Comparison of ENCODE assay signal across 15 mouse cellular contexts in genomic region chr17:85042419-85042818, GRCm38 (mm10). TPM values are rescaled to one million over a fixed set of nuclear protein-coding genes. Genes with fewer than 3 reads are reported as not detected.
DNase-seq lines count a peak whose midpoint lies in the region; ATAC-seq and TF ChIP-seq lines count a peak whose summit lies in the region.
"Had no signal": no experiment of that assay in that cellular context is flagged by ENCODE, and none has a peak within 500 bp of the region (broad histone marks: within the 10 kb centered on the region; RNA-seq: fewer than 3 reads in every experiment).

No protein-coding gene starts in this region.

- no peak for TF ChIP-seq CTCF in MEL (IDR thresholded peaks at IDR 0.05 in 2 of 3, conservative IDR thresholded peaks at IDR 0.05 in 1 of 3; ENCODE audit: control insufficient read depth in 1 of 3, insufficient read depth in 1 of 3, low read depth in 2 of 3, low read length in 3 of 3, poor library complexity in 1 of 3, severe bottlenecking in 1 of 3)
- no peak for TF ChIP-seq CTCF in liver, postnatal 0 days (IDR thresholded peaks at IDR 0.05; ENCODE audit: low read depth)

- H3K27ac ChIP-seq in MEL (ENCODE audit: control insufficient read depth, low read depth, low read length): no peak overlapping the region
- H3K27ac ChIP-seq in intestine, embryonic 16.5 days (ENCODE audit: low read length): peak overlapping the region; percentile 77
- H3K27ac ChIP-seq in kidney, embryonic 15.5 days: peak overlapping the region; percentile 82
- H3K27ac ChIP-seq in liver, postnatal 0 days (ENCODE audit: low read depth): peak overlapping the region; percentile 66
- H3K27ac ChIP-seq in forebrain, embryonic 16.5 days (ENCODE audit: low read length): no peak overlapping the region
- H3K27ac ChIP-seq: forebrain, embryonic 12.5 days; limb, embryonic 12.5 days; lung, embryonic 15.5 days; neural tube, embryonic 13.5 days had no signal

- no peak for ATAC-seq in intestine, embryonic 16.5 days
- ATAC-seq in kidney, embryonic 15.5 days (replicated peaks; ENCODE audit: low FRiP score): no peak
- no peak for ATAC-seq in liver, postnatal 0 days
- no peak for ATAC-seq in forebrain, embryonic 16.5 days

- H3K4me1 ChIP-seq in MEL (ENCODE audit: control insufficient read depth in 1 of 2, insufficient read depth in 2 of 2, low read length in 2 of 2): no peaks in the 10 kb centered on the region
- peaks cover 18% of the 10 kb centered on the region for H3K4me1 ChIP-seq in intestine, embryonic 16.5 days (ENCODE audit: control insufficient read depth, insufficient read depth, low read length)
- H3K4me1 ChIP-seq in kidney, embryonic 15.5 days: peaks cover 20% of the 10 kb centered on the region
- peaks cover 14% of the 10 kb centered on the region; the same call in 1 of the 2 replicates for H3K4me1 ChIP-seq in liver, postnatal 0 days (ENCODE audit: insufficient read depth)
- no peaks in the 10 kb centered on the region for H3K4me1 ChIP-seq in forebrain, embryonic 16.5 days (replicated peaks; ENCODE audit: control insufficient read depth, insufficient read depth, low read length)
- H3K4me1 ChIP-seq: forebrain, embryonic 12.5 days; limb, embryonic 12.5 days; lung, embryonic 15.5 days; neural tube, embryonic 13.5 days had no signal

- no peak overlapping the region for H3K4me2 ChIP-seq in intestine, embryonic 16.5 days (ENCODE audit: low read depth, low read length)
- H3K4me2 ChIP-seq in kidney, embryonic 15.5 days: no peak overlapping the region
- H3K4me2 ChIP-seq in liver, postnatal 0 days (ENCODE audit: low read depth, low read length): no peak overlapping the region
- no peak overlapping the region for H3K4me2 ChIP-seq in forebrain, embryonic 16.5 days (ENCODE audit: low read length)
- H3K4me2 ChIP-seq: forebrain, embryonic 12.5 days; limb, embryonic 12.5 days; lung, embryonic 15.5 days; neural tube, embryonic 13.5 days had no signal

- H3K27me3 ChIP-seq in MEL (ENCODE audit: control insufficient read depth in 1 of 2, insufficient read depth in 2 of 2, low read length in 2 of 2): no peaks in the 10 kb centered on the region
- no peaks in the 10 kb centered on the region for H3K27me3 ChIP-seq in intestine, embryonic 16.5 days (replicated peaks; ENCODE audit: control insufficient read depth, insufficient read depth, low read length)
- H3K27me3 ChIP-seq in kidney, embryonic 15.5 days: no peaks in the 10 kb centered on the region
- no peaks in the 10 kb centered on the region for H3K27me3 ChIP-seq in liver, postnatal 0 days (ENCODE audit: insufficient read depth, low read length)
- H3K27me3 ChIP-seq in forebrain, embryonic 16.5 days (replicated peaks; ENCODE audit: control insufficient read depth, insufficient read depth, low read length): no peaks in the 10 kb centered on the region
- H3K27me3 ChIP-seq: forebrain, embryonic 12.5 days; limb, embryonic 12.5 days; lung, embryonic 15.5 days; neural tube, embryonic 13.5 days had no signal

- no peaks in the 10 kb centered on the region for H3K79me2 ChIP-seq in MEL (ENCODE audit: control insufficient read depth, insufficient read depth, low read length, poor library complexity)

- DNase-seq in MEL (ENCODE audit: low read depth, low spot score): no peak
- no peak for DNase-seq in liver, postnatal 0 days
- no peak for DNase-seq in spleen, postnatal 10 days (ENCODE audit: low spot score in 2 of 2)
- DNase-seq in urinary bladder, postnatal 25 days (ENCODE audit: low spot score): no peak
- DNase-seq: adrenal gland, adult 8-10 months; cerebellum, postnatal 14 days; gastrocnemius, postnatal 14 days had no signal

- no peak overlapping the region for H3K4me3 ChIP-seq in MEL (ENCODE audit: control insufficient read depth in 1 of 2, insufficient read depth in 1 of 2, low read depth in 2 of 2, low read length in 2 of 2)
- H3K4me3 ChIP-seq in intestine, embryonic 16.5 days (ENCODE audit: low read length): no peak overlapping the region
- H3K4me3 ChIP-seq in kidney, embryonic 15.5 days (replicated peaks): no peak overlapping the region
- no peak overlapping the region for H3K4me3 ChIP-seq in liver, postnatal 0 days (ENCODE audit: low read depth, low read length)
- H3K4me3 ChIP-seq in forebrain, embryonic 16.5 days (replicated peaks; ENCODE audit: low read length): no peak overlapping the region
- H3K4me3 ChIP-seq: forebrain, embryonic 12.5 days; limb, embryonic 12.5 days; lung, embryonic 15.5 days; neural tube, embryonic 13.5 days had no signal

- TF ChIP-seq EP300 in MEL (IDR thresholded peaks at IDR 0.05; ENCODE audit: low read depth in 1 of 2, low read length in 2 of 2): no peak
- TF ChIP-seq EP300 in liver, postnatal 0 days (IDR thresholded peaks at IDR 0.05; ENCODE audit: low read depth): no peak

- no peaks in the 10 kb centered on the region for H3K9me3 ChIP-seq in MEL (replicated peaks; ENCODE audit: insufficient read depth, low read length)
- H3K9me3 ChIP-seq in intestine, embryonic 16.5 days (ENCODE audit: control insufficient read depth, low read length): no peaks in the 10 kb centered on the region
- no peaks in the 10 kb centered on the region for H3K9me3 ChIP-seq in kidney, embryonic 15.5 days (replicated peaks)
- H3K9me3 ChIP-seq in liver, postnatal 0 days (ENCODE audit: low read length): no peaks in the 10 kb centered on the region
- no peaks in the 10 kb centered on the region for H3K9me3 ChIP-seq in forebrain, embryonic 16.5 days (ENCODE audit: control insufficient read depth, low read length)
- H3K9me3 ChIP-seq: forebrain, embryonic 12.5 days; G1E; limb, embryonic 12.5 days; lung, embryonic 15.5 days; neural tube, embryonic 13.5 days had no signal

- WGBS in intestine, embryonic 16.5 days: 59% methylated on average over 6 of the region's 6 CpGs
- 57% methylated on average over 6 of the region's 6 CpGs for WGBS in kidney, embryonic 15.5 days
- WGBS in liver, postnatal 0 days (ENCODE audit: insufficient replicate concordance): 63% methylated on average over 6 of the region's 6 CpGs
- 80% methylated on average over 6 of the region's 6 CpGs for WGBS in forebrain, embryonic 16.5 days

- TF ChIP-seq RAD21 in MEL (IDR thresholded peaks at IDR 0.05; ENCODE audit: low read depth, low read length): no peak

- no peak for TF ChIP-seq POLR2A in MEL (IDR thresholded peaks at IDR 0.05; ENCODE audit: control insufficient read depth in 1 of 2, insufficient read depth in 1 of 2, low read depth in 1 of 2, low read length in 2 of 2, poor library complexity in 1 of 2)

- H3K36me3 ChIP-seq in MEL (ENCODE audit: control insufficient read depth in 1 of 2, insufficient read depth in 2 of 2, low read length in 2 of 2): no peaks in the 10 kb centered on the region
- no peaks in the 10 kb centered on the region for H3K36me3 ChIP-seq in intestine, embryonic 16.5 days (ENCODE audit: control insufficient read depth, insufficient read depth, low read length)
- H3K36me3 ChIP-seq in kidney, embryonic 15.5 days: no peaks in the 10 kb centered on the region
- no peaks in the 10 kb centered on the region for H3K36me3 ChIP-seq in liver, postnatal 0 days (replicated peaks; ENCODE audit: insufficient read depth, low read length)
- no peaks in the 10 kb centered on the region for H3K36me3 ChIP-seq in forebrain, embryonic 16.5 days (ENCODE audit: control insufficient read depth, insufficient read depth)
- H3K36me3 ChIP-seq: forebrain, embryonic 12.5 days; G1E; limb, embryonic 12.5 days; lung, embryonic 15.5 days; neural tube, embryonic 13.5 days had no signal

- H3K9ac ChIP-seq in MEL (ENCODE audit: control insufficient read depth, low read depth, low read length, poor library complexity, severe bottlenecking): no peak overlapping the region
- no peak overlapping the region for H3K9ac ChIP-seq in intestine, embryonic 16.5 days (ENCODE audit: low read depth, low read length)
- no peak overlapping the region for H3K9ac ChIP-seq in kidney, embryonic 15.5 days
- H3K9ac ChIP-seq in liver, postnatal 0 days (replicated peaks): no peak overlapping the region
- H3K9ac ChIP-seq in forebrain, embryonic 16.5 days (replicated peaks; ENCODE audit: low read depth, low read length): no peak overlapping the region
- H3K9ac ChIP-seq: forebrain, embryonic 12.5 days; limb, embryonic 12.5 days; lung, embryonic 15.5 days; neural tube, embryonic 13.5 days had no signal

TF ChIP-seq in MEL, 35 proteins besides CTCF, POLR2A, EP300 and RAD21:
- TF ChIP-seq ZC3H11A (IDR thresholded peaks at IDR 0.05; ENCODE audit: low read depth, low read length) (no peak), USF1 (IDR thresholded peaks at IDR 0.05; ENCODE audit: low read depth, low read length) (peak; percentile 20; the same call in 1 of the 2 replicates)

RNA-seq across cellular contexts. Expression of gene Slc3a1, which starts 14.2 kb away (rescaled TPM):
- total RNA-seq in MEL (2012; rRNA removed): 0.08 and 0.10 TPM in 2 replicates
- polyA plus RNA-seq in MEL (2012; ENCODE audit: insufficient read depth in 1 of 2, insufficient read length in 2 of 2, low read depth in 1 of 2, low replicate concordance in 2 of 2, missing spikeins in 1 of 2): under 1 TPM in 1 of 2 experiments, not detected in 1; 0.08 TPM
- polyA plus RNA-seq in intestine, embryonic 16.5 days (2015; fragmentation: Nextera tagmentation; extraction: Ambion mirVana): 72.2 and 109 TPM in 2 replicates
- polyA plus RNA-seq in kidney, embryonic 15.5 days (2015; fragmentation: Nextera tagmentation; extraction: Ambion mirVana): 11.1 and 13.1 TPM in 2 replicates
- polyA plus RNA-seq in liver, postnatal 0 days (2015; fragmentation: Nextera tagmentation; extraction: Ambion mirVana): 7.8 and 8.9 TPM in 2 replicates
- polyA plus RNA-seq in forebrain, embryonic 16.5 days (2015; fragmentation: Nextera tagmentation; extraction: Ambion mirVana): 0.22 and 0.27 TPM in 2 replicates
- total RNA-seq: gastrocnemius, postnatal 14 days had no signal
- polyA plus RNA-seq: G1E had no signal

RNA-seq across cellular contexts. Expression of gene Prepl, which starts 47.6 kb away (rescaled TPM):
- 12.2 and 12.6 TPM in 2 replicates for total RNA-seq in MEL (2012; rRNA removed)
- 10 to 100 TPM in 1 of 2 experiments, not detected in 1; 23.2 TPM for polyA plus RNA-seq in MEL (2012; ENCODE audit: insufficient read depth in 1 of 2, insufficient read length in 2 of 2, low read depth in 1 of 2, low replicate concordance in 2 of 2, missing spikeins in 1 of 2)
- polyA plus RNA-seq in intestine, embryonic 16.5 days (2015; fragmentation: Nextera tagmentation; extraction: Ambion mirVana): 26.4 and 29.8 TPM in 2 replicates
- 32.0 and 32.7 TPM in 2 replicates for polyA plus RNA-seq in kidney, embryonic 15.5 days (2015; fragmentation: Nextera tagmentation; extraction: Ambion mirVana)
- 4.5 and 4.6 TPM in 2 replicates for polyA plus RNA-seq in liver, postnatal 0 days (2015; fragmentation: Nextera tagmentation; extraction: Ambion mirVana)
- polyA plus RNA-seq in forebrain, embryonic 16.5 days (2015; fragmentation: Nextera tagmentation; extraction: Ambion mirVana): 76.9 and 85.1 TPM in 2 replicates

RNA-seq across cellular contexts. Expression of gene Camkmt, which starts 47.9 kb away (rescaled TPM):
- 1.6 and 2.2 TPM in 2 replicates for total RNA-seq in MEL (2012; rRNA removed)
- 1 to 10 TPM in 1 of 2 experiments, not detected in 1; 5.9 TPM for polyA plus RNA-seq in MEL (2012; ENCODE audit: insufficient read depth in 1 of 2, insufficient read length in 2 of 2, low read depth in 1 of 2, low replicate concordance in 2 of 2, missing spikeins in 1 of 2)
- polyA plus RNA-seq in intestine, embryonic 16.5 days (2015; fragmentation: Nextera tagmentation; extraction: Ambion mirVana): 15.3 and 16.4 TPM in 2 replicates
- polyA plus RNA-seq in kidney, embryonic 15.5 days (2015; fragmentation: Nextera tagmentation; extraction: Ambion mirVana): 13.8 and 15.4 TPM in 2 replicates
- 1.4 and 2.1 TPM in 2 replicates for polyA plus RNA-seq in liver, postnatal 0 days (2015; fragmentation: Nextera tagmentation; extraction: Ambion mirVana)
- 19.0 and 20.2 TPM in 2 replicates for polyA plus RNA-seq in forebrain, embryonic 16.5 days (2015; fragmentation: Nextera tagmentation; extraction: Ambion mirVana)

Comparison
In these comparisons a context has a peak if more than half of its experiments do, and no peak if none do; other contexts are left out.
1. H3K27ac ChIP-seq: peak in intestine, embryonic 16.5 days (single experiment), kidney, embryonic 15.5 days (single experiment) and liver, postnatal 0 days (single experiment); none in MEL (single experiment) and forebrain, embryonic 16.5 days (single experiment).